Mouse (Mus musculus): ENCODE measurements around the gene Ykt6.

DNA sequence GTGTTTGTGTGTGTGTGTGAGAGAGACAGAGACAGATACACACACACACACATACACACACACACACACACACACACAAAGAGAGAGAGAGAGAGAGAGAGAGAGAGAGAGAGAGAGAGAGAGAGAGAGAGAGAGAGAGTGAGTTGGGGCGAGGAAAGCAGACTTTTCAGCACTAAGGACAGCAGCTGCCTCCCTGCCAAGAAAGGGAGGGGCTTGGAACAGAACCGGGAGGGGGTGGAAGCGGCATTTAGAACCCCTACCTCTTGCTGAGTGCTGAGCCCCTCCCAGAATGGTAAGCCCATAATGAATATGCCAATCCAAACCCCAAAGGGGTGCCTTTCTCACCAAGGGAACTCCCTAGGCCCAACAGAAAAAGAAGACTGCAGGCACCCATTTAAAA is 60.9 kb downstream of the Ykt6 start:
- TF ChIP-seq CTCF (IDR thresholded peaks at IDR 0.05): no peak
- no peak for TF ChIP-seq EP300 (IDR thresholded peaks at IDR 0.05; ENCODE audit: insufficient read depth, low read depth, low read length)
